Mouse (Mus musculus): ENCODE measurements around the gene Slc25a40. TPM values are rescaled to one million over a fixed set of nuclear protein-coding genes. Genes with fewer than 3 reads are reported as not detected.

Gene Slc25a40
- polyA plus RNA-seq, 1 experiment from 2014 or later: 10.6 TPM

DNA sequence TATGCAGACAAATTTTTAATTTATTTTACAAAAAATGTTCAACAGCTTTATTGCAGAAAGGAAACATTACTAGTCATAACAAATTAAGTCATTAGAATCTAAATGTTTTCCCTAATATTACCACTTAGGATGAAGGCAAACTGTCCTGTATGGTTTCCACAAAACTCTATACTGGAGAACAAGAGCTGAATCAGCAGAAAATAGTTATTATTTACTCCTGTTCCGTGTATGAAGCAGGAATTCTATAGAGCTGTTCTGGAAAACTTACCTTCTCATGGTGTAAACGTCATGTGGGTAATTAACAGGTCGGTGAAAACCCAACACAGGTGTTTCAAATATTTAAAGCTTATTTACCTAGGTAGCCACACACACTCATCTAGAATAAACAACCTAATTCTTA lies 1.2 kb upstream of the Slc25a40 start:
- no peak for ATAC-seq (ENCODE audit: low FRiP score, low TSS enrichment)
- Histone ChIP-seq H3K4me2 (ENCODE audit: low read length) (peak overlapping the region; percentile 82), H3K9me3 (ENCODE audit: control insufficient read depth, low read length) (no peaks in the 10 kb centered on the region), H3K27me3 (ENCODE audit: control insufficient read depth, insufficient read depth, low read length) (no peaks in the 10 kb centered on the region), H3K36me3 (ENCODE audit: control insufficient read depth, insufficient read depth, low read length) (peaks cover 16% of the 10 kb centered on the region), H3K4me3 (replicated peaks; ENCODE audit: low read depth, low read length) (peak overlapping the region; percentile 79), H3K4me1 (ENCODE audit: control insufficient read depth, insufficient read depth, low read length) (peaks cover 12% of the 10 kb centered on the region), H3K27ac (replicated peaks; ENCODE audit: low read depth, low read length) (no peak overlapping the region), H3K9ac (replicated peaks; ENCODE audit: low read length) (peak overlapping the region; percentile 77; the same call in 1 of the 2 replicates)
- DNase-seq: no peak
- WGBS: 16% methylated on average over 3 of the region's 3 CpGs

DNA sequence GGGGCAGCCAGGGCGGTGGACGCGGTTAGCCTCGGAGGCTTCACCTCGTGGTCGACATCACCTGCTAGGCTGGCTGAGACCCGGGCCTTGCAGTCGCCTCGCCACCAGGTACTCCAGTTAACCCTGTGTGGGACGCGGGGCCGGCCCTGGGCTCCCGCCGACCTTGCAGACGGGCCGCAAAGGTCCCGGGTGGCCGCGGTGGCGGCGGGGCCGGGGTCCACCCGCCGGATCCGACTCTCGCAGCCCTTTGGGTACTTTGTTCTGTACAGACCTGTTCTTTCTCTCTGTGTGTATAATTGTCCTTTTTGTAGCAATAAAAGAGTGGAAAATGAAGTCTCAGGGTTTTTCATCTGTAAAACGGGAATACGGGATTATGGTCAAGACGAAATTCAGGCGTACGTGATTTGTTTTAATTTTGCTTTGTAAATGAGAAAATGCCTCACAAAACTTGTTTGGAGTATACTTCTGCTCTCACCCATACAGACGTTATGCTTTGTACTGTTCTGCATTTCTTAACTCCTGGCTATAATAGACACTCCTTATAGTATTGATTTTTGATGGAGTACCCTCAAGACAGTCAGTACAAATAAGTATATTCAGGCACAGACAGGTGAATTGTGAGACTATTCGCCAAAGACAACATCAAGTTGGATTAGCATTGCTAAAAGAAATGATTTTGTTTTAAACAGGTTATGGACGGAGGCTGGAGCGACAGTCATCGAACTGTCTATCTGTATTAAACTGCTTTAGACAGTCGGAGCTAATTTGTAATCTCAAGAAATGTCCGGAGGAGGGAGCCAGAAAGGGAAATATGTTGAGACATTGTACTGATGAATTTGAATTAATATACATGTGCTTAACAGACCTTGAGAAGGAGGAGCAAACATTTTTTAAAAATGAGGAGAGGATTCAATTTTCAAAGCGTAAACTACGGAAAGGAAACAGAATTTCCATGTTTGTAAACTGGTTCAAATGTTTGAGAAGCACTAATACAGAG lies 580 bp downstream of the Slc25a40 start:
- DNase-seq (peak; percentile 62), ATAC-seq (ENCODE audit: low FRiP score, low TSS enrichment) (no peak)
- under 1% methylated on average over 40 of the region's 40 CpGs for WGBS
- Histone ChIP-seq H3K36me3 (ENCODE audit: control insufficient read depth, insufficient read depth, low read length) (peaks cover 7% of the 10 kb centered on the region; the same call in 1 of the 2 replicates), H3K27me3 (ENCODE audit: control insufficient read depth, insufficient read depth, low read length) (no peaks in the 10 kb centered on the region), H3K4me2 (ENCODE audit: low read length) (peak overlapping the region; percentile 82), H3K27ac (replicated peaks; ENCODE audit: low read depth, low read length) (peak overlapping the region; percentile 79), H3K9me3 (ENCODE audit: control insufficient read depth, low read length) (no peaks in the 10 kb centered on the region), H3K9ac (replicated peaks; ENCODE audit: low read length) (peak overlapping the region; percentile 77), H3K4me3 (replicated peaks; ENCODE audit: low read depth, low read length) (peak overlapping the region; percentile 79), H3K4me1 (ENCODE audit: control insufficient read depth, insufficient read depth, low read length) (peaks cover 12% of the 10 kb centered on the region)

DNA sequence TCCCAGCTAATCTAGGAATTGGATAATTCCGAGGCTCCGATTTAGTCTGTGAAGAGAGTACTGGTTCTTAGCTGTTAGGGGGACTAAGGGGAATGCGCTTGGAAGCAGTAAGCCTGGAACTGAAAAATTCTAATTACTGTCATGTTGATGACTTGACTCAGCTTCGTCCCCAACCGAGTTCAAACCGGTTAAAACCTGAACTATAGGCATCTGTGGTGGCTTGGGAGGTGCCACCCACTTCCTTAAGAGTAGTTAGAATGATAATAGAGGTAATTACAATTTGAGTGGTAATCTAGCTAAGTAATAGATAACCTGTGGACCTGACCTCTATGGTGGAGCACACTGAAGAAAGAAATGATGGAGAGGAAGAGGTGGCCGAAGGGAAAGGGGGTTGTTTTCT lies 1.5 kb downstream of the Slc25a40 start:
- Histone ChIP-seq H3K9me3 (ENCODE audit: control insufficient read depth, low read length) (no peaks in the 10 kb centered on the region), H3K27ac (replicated peaks; ENCODE audit: low read depth, low read length) (no peak overlapping the region), H3K27me3 (ENCODE audit: control insufficient read depth, insufficient read depth, low read length) (no peaks in the 10 kb centered on the region), H3K4me2 (ENCODE audit: low read length) (peak overlapping the region; percentile 82), H3K4me1 (ENCODE audit: control insufficient read depth, insufficient read depth, low read length) (peaks cover 12% of the 10 kb centered on the region), H3K9ac (replicated peaks; ENCODE audit: low read length) (no peak overlapping the region), H3K36me3 (ENCODE audit: control insufficient read depth, insufficient read depth, low read length) (peaks cover 7% of the 10 kb centered on the region; the same call in 1 of the 2 replicates), H3K4me3 (replicated peaks; ENCODE audit: low read depth, low read length) (peak overlapping the region; percentile 79)
- ATAC-seq (ENCODE audit: low FRiP score, low TSS enrichment) (no peak), DNase-seq (peak; percentile 12)
- WGBS: 16% methylated on average over 7 of the region's 7 CpGs

DNA sequence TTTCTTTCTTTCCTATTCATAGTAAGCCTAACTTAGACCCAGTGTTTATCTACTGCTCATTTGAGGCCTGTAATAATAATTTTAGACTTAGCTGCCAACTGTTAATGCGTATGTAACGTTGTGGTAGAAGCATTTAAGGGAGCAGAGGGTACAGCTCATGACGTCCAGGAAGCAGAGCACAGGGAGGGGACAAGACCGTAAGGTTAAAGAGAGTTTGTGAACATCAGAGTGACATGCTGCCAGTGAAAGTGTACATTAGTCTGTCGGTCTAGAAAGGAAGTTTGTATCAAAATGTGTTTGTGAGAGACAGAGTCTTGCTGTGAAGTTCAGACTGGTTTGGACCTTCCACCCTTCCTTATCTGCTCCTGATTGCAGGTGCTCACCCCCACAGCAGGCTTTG lies 3.2 kb downstream of the Slc25a40 start:
- H3K27me3 ChIP-seq (ENCODE audit: control insufficient read depth, insufficient read depth, low read length): no peaks in the 10 kb centered on the region
- no peaks in the 10 kb centered on the region for H3K9me3 ChIP-seq (ENCODE audit: control insufficient read depth, low read length)
- no peak overlapping the region for H3K4me3 ChIP-seq (replicated peaks; ENCODE audit: low read depth, low read length)
- no peak overlapping the region for H3K9ac ChIP-seq (replicated peaks; ENCODE audit: low read length)
- ATAC-seq (ENCODE audit: low FRiP score, low TSS enrichment): no peak
- 0 out of 2 replicates have a peak, but pooled peaks cover 4% of the 10 kb centered on the region for H3K36me3 ChIP-seq (ENCODE audit: control insufficient read depth, insufficient read depth, low read length)
- peaks cover 12% of the 10 kb centered on the region for H3K4me1 ChIP-seq (ENCODE audit: control insufficient read depth, insufficient read depth, low read length)
- WGBS: 88% methylated on average over 5 of the region's 5 CpGs
- no peak for DNase-seq
- H3K4me2 ChIP-seq (ENCODE audit: low read length): no peak overlapping the region
- no peak overlapping the region for H3K27ac ChIP-seq (replicated peaks; ENCODE audit: low read depth, low read length)

DNA sequence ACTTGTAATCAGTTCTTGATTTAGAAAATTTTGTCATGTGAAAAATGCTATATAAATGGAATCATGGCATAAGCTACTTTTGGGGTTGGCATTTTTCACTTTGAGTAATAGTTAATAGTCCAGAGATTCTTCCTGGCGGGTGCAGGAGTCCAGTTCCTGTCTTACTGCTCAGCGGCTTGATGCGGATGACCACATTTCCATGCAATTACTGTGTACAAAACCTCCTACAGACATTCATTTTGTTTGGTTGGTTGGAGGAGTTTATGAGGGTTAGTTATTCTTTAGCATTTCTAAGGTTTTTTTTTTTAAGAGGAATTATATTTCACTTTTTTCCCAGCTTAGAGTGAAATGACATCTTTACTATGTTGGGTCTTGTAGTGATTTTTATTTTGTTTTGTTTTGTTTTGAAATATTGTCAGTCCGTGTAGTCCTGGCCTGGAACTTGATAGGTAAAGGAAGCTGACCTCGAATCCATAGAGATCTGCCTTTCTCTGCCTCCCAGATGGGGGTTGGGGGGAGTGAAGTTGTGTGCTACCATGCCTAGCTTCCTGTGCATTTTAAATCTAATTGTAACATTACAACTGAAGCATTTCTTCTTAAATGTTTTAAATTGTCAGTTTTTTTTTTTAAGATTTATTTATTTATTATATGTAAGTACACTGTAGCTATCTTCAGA lies 15.0 kb downstream of the Slc25a40 start:
- 0 out of 2 replicates have a peak, but pooled peaks cover 4% of the 10 kb centered on the region for H3K36me3 ChIP-seq (ENCODE audit: control insufficient read depth, insufficient read depth, low read length)
- no peak for DNase-seq
- H3K4me2 ChIP-seq (ENCODE audit: low read length): no peak overlapping the region
- H3K4me1 ChIP-seq (ENCODE audit: control insufficient read depth, insufficient read depth, low read length): no peaks in the 10 kb centered on the region
- no peak overlapping the region for H3K27ac ChIP-seq (replicated peaks; ENCODE audit: low read depth, low read length)
- H3K27me3 ChIP-seq (ENCODE audit: control insufficient read depth, insufficient read depth, low read length): no peaks in the 10 kb centered on the region
- 97% methylated on average over 5 of the region's 5 CpGs for WGBS
- H3K9me3 ChIP-seq (ENCODE audit: control insufficient read depth, low read length): no peaks in the 10 kb centered on the region
- H3K9ac ChIP-seq (replicated peaks; ENCODE audit: low read length): no peak overlapping the region
- no peak for ATAC-seq (ENCODE audit: low FRiP score, low TSS enrichment)
- no peak overlapping the region for H3K4me3 ChIP-seq (replicated peaks; ENCODE audit: low read depth, low read length)

DNA sequence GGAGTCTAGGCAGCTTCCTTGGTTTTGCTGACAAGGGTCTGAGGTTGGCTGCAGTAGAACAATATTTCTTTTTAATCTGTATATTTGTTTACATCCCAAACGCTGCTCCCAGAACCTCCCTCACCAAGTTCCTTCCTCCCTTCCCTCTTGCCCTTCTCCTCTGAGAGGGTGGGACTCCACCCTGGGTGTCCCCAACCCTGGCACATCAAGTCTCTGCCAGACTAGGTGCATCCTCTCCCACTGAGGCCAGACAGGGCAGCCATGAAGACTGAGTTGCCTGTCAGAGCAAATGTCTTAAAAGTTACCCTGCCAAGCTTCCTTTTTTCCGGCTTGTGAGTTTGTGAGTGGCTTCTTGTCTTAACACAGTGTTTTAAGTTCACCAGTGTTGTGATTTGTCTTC lies 16.4 kb downstream of the Slc25a40 start:
- H3K27me3 ChIP-seq (ENCODE audit: control insufficient read depth, insufficient read depth, low read length): no peaks in the 10 kb centered on the region
- H3K9me3 ChIP-seq (ENCODE audit: control insufficient read depth, low read length): no peaks in the 10 kb centered on the region
- H3K4me3 ChIP-seq (replicated peaks; ENCODE audit: low read depth, low read length): no peak overlapping the region
- no peak overlapping the region for H3K9ac ChIP-seq (replicated peaks; ENCODE audit: low read length)
- WGBS: 79% methylated on average over 2 of the region's 2 CpGs
- H3K4me2 ChIP-seq (ENCODE audit: low read length): no peak overlapping the region
- H3K27ac ChIP-seq (replicated peaks; ENCODE audit: low read depth, low read length): no peak overlapping the region
- no peaks in the 10 kb centered on the region for H3K4me1 ChIP-seq (ENCODE audit: control insufficient read depth, insufficient read depth, low read length)
- ATAC-seq (ENCODE audit: low FRiP score, low TSS enrichment): no peak
- 0 out of 2 replicates have a peak, but pooled peaks cover 4% of the 10 kb centered on the region for H3K36me3 ChIP-seq (ENCODE audit: control insufficient read depth, insufficient read depth, low read length)
- DNase-seq: no peak

DNA sequence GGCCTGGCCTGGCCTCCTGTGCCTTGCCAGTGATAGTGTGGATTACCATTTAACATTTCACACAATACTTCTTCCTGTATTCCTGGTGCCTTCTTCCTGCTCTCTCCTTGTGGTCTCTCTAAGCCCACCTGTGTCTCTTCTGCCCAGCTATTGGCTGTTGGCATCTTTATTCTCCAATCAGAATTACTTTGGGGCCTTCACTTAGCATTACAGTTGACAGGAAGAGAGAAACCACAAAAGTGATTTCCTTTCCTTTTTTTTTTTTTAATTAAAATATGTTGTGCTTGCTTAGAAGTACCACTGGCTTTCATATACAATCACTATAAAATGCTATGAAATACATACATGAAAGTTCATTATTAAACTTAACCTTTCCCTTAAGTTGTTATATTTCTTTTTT lies 32.9 kb downstream of the Slc25a40 start:
- Histone ChIP-seq H3K27me3 (ENCODE audit: control insufficient read depth, insufficient read depth, low read length) (no peaks in the 10 kb centered on the region), H3K27ac (replicated peaks; ENCODE audit: low read depth, low read length) (no peak overlapping the region), H3K4me3 (replicated peaks; ENCODE audit: low read depth, low read length) (no peak overlapping the region), H3K9me3 (ENCODE audit: control insufficient read depth, low read length) (no peaks in the 10 kb centered on the region), H3K4me1 (ENCODE audit: control insufficient read depth, insufficient read depth, low read length) (no peaks in the 10 kb centered on the region), H3K36me3 (ENCODE audit: control insufficient read depth, insufficient read depth, low read length) (0 out of 2 replicates have a peak, but pooled peaks cover 3% of the 10 kb centered on the region), H3K9ac (replicated peaks; ENCODE audit: low read length) (no peak overlapping the region), H3K4me2 (ENCODE audit: low read length) (no peak overlapping the region)
- ATAC-seq (ENCODE audit: low FRiP score, low TSS enrichment) (no peak), DNase-seq (no peak)

DNA sequence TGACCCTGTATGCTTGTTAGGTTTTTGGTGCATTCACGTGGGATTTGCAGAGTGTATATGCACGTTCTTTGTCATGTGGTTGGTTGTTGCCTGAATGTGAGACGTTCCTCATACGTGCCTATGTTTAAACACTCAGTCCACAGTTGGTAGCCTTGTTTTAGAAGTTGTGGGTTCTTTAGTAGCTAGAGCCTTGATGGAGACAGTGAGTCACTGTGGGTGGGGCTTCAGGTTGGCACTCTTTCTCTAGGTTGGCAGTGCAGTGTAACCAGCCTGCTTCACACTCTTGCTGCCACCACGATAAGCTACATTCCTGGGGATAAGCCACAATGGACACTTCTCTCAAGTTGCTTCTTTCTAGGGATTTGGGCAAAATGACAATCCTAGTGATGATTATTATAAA lies 33.9 kb downstream of the Slc25a40 start:
- Histone ChIP-seq H3K4me2 (ENCODE audit: low read length) (no peak overlapping the region), H3K27me3 (ENCODE audit: control insufficient read depth, insufficient read depth, low read length) (no peaks in the 10 kb centered on the region), H3K36me3 (ENCODE audit: control insufficient read depth, insufficient read depth, low read length) (0 out of 2 replicates have a peak, but pooled peaks cover 3% of the 10 kb centered on the region), H3K9ac (replicated peaks; ENCODE audit: low read length) (no peak overlapping the region), H3K9me3 (ENCODE audit: control insufficient read depth, low read length) (no peaks in the 10 kb centered on the region), H3K4me1 (ENCODE audit: control insufficient read depth, insufficient read depth, low read length) (no peaks in the 10 kb centered on the region), H3K27ac (replicated peaks; ENCODE audit: low read depth, low read length) (no peak overlapping the region), H3K4me3 (replicated peaks; ENCODE audit: low read depth, low read length) (no peak overlapping the region)
- no peak for DNase-seq
- no peak for ATAC-seq (ENCODE audit: low FRiP score, low TSS enrichment)
- 91% methylated on average over 5 of the region's 5 CpGs for WGBS
